Mouse (Mus musculus) T-helper 2 cell (primary cell): ENCODE results near the gene Pdcd1lg2.

Experiments
- in situ Hi-C: fragments of 300-600 bp; cut with MboI, MseI; formaldehyde crosslinking; loops from one replicate; pipeline ENCODE4 v1.15.1; 2025; ENCODE audit warnings: high pct_unique_total_duplicates

Pdcd1lg2 gene

GRCm38 (mm10) chr19:29468941-29469685, 58.4 kb downstream of the Pdcd1lg2 start:
- in situ Hi-C loops, result no loop called here

DNA sequence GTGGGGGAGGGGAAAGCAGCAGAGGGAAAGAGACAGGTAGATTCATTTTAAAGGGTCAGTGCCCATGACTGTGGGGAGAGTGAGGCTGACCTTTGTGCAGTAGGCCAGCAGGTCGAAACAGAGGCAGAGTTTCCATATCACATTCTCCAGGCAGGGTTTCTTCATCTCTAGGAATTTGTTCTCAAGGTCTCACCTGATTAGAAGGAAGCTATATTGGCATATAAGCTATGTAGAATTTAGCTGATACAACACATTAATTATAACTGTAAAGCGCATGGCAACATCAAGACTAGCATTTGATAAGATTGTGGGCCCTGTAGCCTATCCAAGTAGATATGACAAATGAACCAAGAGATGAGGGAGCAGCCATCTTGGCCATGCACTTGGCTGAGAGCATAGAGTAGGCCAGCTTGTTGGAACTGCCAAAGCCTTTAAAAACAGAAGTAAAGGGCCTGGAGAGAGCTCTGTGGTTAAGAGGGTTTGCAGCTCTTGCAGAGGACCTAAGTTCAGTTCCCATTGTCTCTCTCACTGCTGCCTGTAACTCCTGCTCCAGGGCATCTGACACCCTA, 59.1 kb downstream of the Pdcd1lg2 start:
- in situ Hi-C loops, result no loop called here

DNA sequence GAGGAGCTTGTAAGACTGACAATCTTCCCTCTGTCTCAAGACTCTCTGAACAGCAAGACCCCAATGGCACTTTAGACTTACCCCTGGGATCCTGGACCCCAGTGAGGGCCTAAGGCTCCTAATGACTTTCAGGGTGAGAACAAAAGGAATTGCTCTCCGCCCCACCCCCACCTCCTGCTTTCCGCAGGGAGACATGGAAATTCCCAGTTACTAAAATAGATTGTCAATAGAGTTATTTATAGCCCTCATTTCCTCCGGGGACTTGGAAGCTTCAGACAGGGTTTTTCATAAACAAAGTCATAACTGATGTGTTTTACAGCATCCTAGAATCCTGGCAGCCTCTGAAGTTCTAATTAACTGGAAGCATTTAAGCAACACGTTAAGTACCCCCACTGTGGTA, 59.9 kb downstream of the Pdcd1lg2 start:
- in situ Hi-C loops, result no loop called here

DNA sequence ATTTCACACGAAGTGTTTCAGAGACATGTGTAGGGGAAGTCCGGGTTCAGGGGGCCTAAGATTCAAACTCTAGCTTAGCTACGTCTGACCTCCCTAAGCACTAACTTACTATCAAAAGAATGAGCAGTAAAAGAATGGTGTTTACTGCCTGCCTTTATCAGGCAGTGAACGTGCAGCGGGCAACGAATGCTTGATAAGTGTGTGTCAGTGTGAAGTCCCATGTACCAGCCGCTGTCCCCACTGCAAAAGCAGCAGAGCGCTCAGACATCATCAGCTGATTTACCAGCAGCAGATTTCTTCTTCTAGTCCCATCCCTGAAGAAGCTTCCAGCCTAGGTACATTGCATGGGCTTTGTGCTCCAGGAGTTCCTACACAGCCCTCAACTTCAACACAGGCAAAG, 61.7 kb downstream of the Pdcd1lg2 start:
- in situ Hi-C loops, result no loop called here

DNA sequence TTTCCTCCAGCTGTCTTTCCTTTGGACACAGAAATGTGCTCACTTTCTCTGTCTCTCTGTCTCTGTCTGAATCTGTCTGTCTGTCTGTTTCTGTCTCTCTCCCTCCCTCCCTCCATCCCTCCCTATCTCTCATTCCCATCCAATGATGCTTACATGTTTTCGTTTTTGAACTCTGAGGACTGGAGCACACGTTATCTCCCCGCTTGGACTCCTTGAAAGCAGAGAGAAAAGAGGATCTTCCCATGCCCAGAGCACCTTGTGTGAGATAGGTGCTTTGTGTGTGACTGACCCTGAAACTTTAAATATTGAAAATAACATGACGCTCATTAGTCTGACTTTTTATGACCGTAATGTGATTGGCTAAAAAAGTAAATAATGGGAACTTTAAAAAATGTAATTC, 62.2 kb downstream of the Pdcd1lg2 start:
- in situ Hi-C loops, result no loop called here

- in situ Hi-C loops, result no loop called here
Observed at GRCm38 (mm10) chr19:29474803-29475202, 64.1 kb downstream of the Pdcd1lg2 start.

DNA sequence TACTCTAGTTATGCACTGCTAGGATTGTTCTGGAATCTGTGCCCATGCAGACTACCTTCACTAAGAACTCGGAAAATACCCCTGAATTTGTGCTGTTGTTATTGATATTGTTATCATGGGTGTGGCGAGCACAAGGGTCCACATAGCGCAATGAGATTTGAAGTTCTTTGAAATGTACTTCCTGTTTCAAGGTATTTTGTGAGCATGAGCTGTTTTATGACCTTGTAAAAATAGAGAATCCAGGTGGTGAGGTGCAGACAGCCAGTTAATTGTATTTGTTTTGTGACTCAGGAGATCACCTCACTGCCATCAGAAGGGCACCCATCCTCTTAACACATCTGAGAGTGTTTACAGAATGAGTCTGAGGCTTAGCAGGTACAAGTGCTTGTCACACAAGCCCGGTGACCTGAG, 64.5 kb downstream of the Pdcd1lg2 start:
- in situ Hi-C loops, result no loop called here

- in situ Hi-C loops, result no loop called here
Observed at GRCm38 (mm10) chr19:29478598-29478997, 67.9 kb downstream of the Pdcd1lg2 start.

DNA sequence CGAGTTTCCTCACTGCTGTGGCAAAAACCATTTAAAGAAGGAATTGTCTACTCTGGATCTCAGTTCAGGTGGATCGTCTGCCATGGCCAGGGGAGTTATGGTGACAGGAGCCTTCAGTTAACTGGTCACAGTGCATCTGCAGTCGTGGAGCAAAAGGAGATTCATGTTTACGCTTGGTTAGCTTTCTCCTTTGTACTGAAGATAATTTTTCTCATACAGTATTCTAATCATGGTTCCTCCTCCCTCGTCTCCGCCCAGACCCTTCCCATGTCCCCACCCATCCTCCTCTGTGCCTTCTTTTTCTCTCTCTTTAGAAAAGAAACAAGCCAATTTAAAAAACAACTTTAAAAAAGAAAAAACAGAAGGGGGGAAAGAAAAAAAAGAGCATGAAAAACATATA, 70.9 kb downstream of the Pdcd1lg2 start:
- in situ Hi-C loops, result no loop called here

- in situ Hi-C loops, result no loop called here
Observed at GRCm38 (mm10) chr19:29482148-29482547, 71.4 kb downstream of the Pdcd1lg2 start.

- in situ Hi-C loops, result no loop called here
Observed at GRCm38 (mm10) chr19:29482637-29483036, 71.9 kb downstream of the Pdcd1lg2 start.

- in situ Hi-C loops, result no loop called here
Observed at GRCm38 (mm10) chr19:29483386-29483785, 72.7 kb downstream of the Pdcd1lg2 start.

DNA sequence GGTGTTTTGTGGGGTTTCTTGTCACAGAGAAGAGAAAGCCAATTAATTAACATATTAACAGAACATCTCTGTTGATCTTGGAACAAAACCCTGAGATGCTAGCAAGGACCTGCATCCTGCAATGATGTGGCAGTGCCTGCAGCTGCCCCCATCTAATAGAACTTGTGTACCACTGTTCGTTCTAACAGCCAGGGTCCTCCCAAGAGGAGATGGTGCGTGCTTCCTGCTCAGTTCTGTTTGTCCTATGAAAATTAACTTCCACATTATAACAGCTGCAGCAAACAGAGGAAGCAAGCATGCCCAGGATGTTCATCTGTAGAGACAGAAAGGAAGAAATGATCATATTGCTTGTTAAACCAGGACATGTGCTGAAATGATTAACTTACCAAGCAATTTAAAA, 73.8 kb downstream of the Pdcd1lg2 start:
- in situ Hi-C loops, result no loop called here

GRCm38 (mm10) chr19:29485257-29485948, 74.7 kb downstream of the Pdcd1lg2 start:
- in situ Hi-C loops, result no loop called here

- in situ Hi-C loops, result no loop called here
Observed at GRCm38 (mm10) chr19:29486545-29487206, 76.0 kb downstream of the Pdcd1lg2 start.

DNA sequence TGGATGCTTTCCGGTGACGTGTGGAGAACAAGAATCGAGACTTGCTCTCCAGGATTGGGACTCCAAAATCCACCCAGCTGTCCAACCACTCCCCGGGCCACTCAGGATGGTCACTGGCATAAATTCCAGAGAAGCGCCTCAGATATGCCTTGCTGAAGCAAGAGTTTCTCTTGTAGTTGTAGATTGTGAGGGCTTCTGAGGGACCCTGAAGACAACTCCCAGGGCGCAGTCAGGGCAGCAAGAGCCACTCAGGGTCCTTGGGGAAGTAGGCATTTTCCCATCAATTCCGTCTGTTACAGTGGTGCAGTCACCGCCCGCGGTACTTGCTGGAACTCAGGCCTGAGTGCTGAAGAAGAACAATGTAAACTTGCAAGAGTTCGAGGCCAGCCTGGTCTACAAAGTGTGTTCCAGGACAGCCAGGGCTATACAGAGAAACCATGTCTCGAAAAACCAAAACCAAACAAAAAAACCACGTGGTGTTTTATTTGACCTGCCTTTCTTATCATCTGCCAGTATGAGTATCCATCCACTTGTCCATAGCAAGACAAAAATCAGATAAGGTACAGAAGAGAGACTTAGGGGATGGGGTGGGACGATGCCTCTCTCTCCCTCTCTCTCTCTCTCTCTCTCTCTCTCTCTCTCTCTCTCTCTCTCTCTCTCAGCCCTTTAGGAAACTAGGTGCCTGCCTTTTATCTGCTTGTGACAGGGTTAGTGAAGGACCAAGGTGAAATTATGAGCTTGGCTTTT, 76.8 kb downstream of the Pdcd1lg2 start:
- in situ Hi-C loops, result no loop called here

DNA sequence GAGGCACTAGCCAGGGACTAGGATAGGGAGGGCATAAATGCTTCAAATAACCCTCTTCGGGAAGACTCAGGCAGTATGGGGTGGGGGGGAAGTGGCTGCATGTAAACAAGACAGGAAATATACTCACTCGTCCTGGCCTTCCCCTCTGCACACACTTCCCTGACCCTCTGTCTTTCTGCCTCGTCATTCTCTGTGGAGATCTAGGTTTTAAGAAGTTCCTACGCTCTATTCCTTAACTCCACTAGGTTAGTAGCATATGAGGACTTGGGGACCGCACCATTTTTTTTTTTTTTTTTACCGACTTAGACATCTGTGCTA, 77.3 kb downstream of the Pdcd1lg2 start:
- in situ Hi-C loops, result no loop called here

GRCm38 (mm10) chr19:29488420-29488819, 77.7 kb downstream of the Pdcd1lg2 start:
- in situ Hi-C loops, result no loop called here

DNA sequence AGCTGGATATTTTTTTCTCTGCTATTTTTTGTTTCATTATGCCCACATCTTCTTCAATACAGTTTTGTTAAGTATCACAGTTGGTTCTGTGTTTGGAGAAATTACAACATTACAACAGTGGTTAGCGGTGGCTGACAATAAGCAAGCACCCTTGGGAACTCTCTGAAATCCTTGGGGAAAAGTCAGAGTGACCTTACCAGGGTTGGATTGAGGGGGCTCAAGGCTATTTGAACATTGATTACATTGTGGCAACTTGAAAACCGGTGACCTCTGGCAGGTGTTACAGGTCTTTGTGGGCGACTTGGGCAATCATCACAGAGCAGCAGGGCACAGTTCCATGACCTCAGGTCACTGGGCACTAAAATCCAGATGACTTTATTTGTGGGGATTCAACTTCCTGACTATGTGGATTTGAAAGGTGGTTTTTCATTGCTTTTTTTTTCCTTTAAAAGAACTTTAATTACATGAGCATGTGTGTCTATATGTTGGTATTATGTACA, 79.1 kb downstream of the Pdcd1lg2 start:
- in situ Hi-C loops, result no loop called here

- in situ Hi-C loops, result no loop called here
Observed at GRCm38 (mm10) chr19:29491467-29491866, 80.7 kb downstream of the Pdcd1lg2 start.

DNA sequence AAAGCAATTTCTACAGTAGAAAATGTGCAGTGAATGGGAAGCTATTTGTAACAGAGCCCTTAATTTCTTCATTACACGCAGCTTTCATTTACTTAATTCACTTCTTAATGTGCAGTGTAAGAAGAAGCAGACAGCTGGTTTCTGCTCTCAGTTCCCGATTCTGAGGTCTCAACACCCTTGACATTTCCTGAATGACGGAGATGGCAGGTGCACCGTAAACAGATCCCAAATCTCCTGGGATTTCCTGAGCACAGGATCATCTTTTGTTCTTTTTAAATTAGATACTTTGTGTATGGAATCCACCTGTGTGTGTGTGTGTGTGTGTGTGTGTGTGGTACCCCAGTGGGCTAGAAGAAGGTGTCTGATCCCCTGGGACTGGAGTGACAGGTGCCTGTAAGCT, 83.7 kb downstream of the Pdcd1lg2 start:
- in situ Hi-C loops, result no loop called here
